8 mouse cellular contexts compared by ENCODE assay signal in genomic region chr19:38587559-38587958, GRCm38 (mm10).
DNase-seq lines count a peak whose midpoint lies in the region; ATAC-seq and TF ChIP-seq lines count a peak whose summit lies in the region.
"Had no signal": no experiment of that assay in that cellular context is flagged by ENCODE, and none has a peak within 500 bp of the region (broad histone marks: within the 10 kb centered on the region; RNA-seq: fewer than 3 reads in every experiment).

No protein-coding gene starts in this region.

- TF ChIP-seq CTCF in kidney, postnatal 0 days (IDR thresholded peaks at IDR 0.05; ENCODE audit: low read depth), result no peak

- H3K4me1 ChIP-seq in kidney, postnatal 0 days (replicated peaks; ENCODE audit: insufficient read depth, low read length), result 0 out of 2 replicates have a peak, but pooled peaks cover 5% of the 10 kb centered on the region

- peak; percentile 58 for DNase-seq in kidney, postnatal 0 days (ENCODE audit: low spot score)
- DNase-seq in kidney, adult 18-20 months, result no peak
- DNase-seq in MEL-GATA-1-ER (ENCODE audit: extremely low read depth, low read depth), result peak; percentile 1
- peak; percentile 43 for DNase-seq in kidney, postnatal 14 days
- no peak for DNase-seq in cerebellum, postnatal 4 days (ENCODE audit: low spot score in 2 of 2)
- no peak for DNase-seq in spleen, postnatal 10 days (ENCODE audit: low spot score in 2 of 2)
- DNase-seq: right cerebral cortex, postnatal 25 days had no signal

- WGBS in kidney, postnatal 0 days, result 30% methylated on average over 5 of the region's 5 CpGs

- H3K27me3 ChIP-seq in kidney, postnatal 0 days (ENCODE audit: insufficient read depth, low read length), result no peaks in the 10 kb centered on the region

- no peak overlapping the region for H3K4me3 ChIP-seq in kidney, postnatal 0 days (replicated peaks; ENCODE audit: low read depth, low read length)

- no peak for ATAC-seq in kidney, postnatal 0 days (replicated peaks; ENCODE audit: low FRiP score, low read depth)
- ATAC-seq in common myeloid progenitor, adult 5-6 weeks (replicated peaks; ENCODE audit: low read depth, poor library complexity, severe bottlenecking), result peak; percentile 80

- H3K4me2 ChIP-seq in kidney, postnatal 0 days (ENCODE audit: low read length), result no peak overlapping the region

- H3K9ac ChIP-seq in kidney, postnatal 0 days (ENCODE audit: low read depth, low read length), result no peak overlapping the region

- H3K9me3 ChIP-seq in kidney, postnatal 0 days (replicated peaks; ENCODE audit: low read length), result no peaks in the 10 kb centered on the region

- no peak overlapping the region for H3K27ac ChIP-seq in kidney, postnatal 0 days

- no peaks in the 10 kb centered on the region for H3K36me3 ChIP-seq in kidney, postnatal 0 days (ENCODE audit: insufficient read depth, low read length)

Comparison
In these comparisons a context has a peak if more than half of its experiments do, and no peak if none do; other contexts are left out.
1. DNase-seq: peak in kidney, postnatal 0 days (single experiment), MEL-GATA-1-ER (single experiment) and kidney, postnatal 14 days (single experiment); none in kidney, adult 18-20 months (single experiment), cerebellum, postnatal 4 days (0 of 2) and spleen, postnatal 10 days (0 of 2).